Mouse (Mus musculus): ENCODE measurements at regions not wholly inside any gene's neighbourhood (a gene's known extent, or its start where the extent isn't known, plus 50 kb on each side); places are given as distances from the start of the nearest gene placed in this dataset.

DNA sequence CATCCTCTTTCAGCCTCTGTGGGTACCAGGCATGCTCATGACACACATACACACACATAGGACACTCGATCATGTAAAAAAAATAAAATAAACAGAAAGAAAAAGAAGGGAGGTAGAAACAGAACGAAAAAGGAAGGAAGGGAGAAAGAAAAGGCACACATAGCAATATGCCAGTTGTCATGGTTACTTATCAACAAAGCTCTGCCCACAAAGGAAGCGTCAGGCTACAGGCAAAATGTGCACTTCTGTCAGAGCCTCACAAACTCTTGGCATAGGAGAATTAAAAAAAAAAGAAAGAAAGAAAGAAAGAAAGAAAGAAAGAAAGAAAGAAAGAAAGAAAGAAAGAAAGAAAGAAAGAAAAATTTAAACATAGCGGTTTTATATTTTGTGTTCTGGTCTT lies 56.9 kb upstream of the Sox2 start:
- DNase-seq (ENCODE audit: low spot score in 2 of 2): no peak

GRCm38 (mm10) chr3:34577896-34578530 lies 72.2 kb upstream of the Sox2 start:
- no peak for DNase-seq (ENCODE audit: low spot score in 2 of 2)

- no peak for DNase-seq (ENCODE audit: low spot score in 2 of 2)
Measured at GRCm38 (mm10) chr3:34577115-34577514, 73.1 kb upstream of the Sox2 start.

DNA sequence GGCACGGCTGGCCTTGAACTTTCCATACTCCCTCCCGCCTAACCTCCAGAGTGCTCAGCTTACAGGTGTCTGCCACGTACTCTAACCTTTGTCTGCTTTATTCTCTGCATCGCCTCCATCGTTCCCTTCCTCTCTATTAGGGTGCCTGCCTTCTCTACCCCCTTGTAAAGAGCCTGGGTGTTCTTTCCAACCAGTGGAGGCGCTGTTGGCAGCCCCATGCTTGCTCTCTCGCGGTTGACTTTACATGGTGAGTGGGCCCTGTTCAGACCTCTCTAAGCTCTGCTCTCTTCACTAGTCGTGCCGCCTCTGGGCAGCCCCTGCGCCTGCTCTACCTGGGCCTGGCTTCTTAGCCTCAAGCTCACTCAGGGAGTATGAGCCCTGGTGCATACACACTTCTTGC lies 74.0 kb upstream of the Sox2 start:
- DNase-seq (ENCODE audit: low spot score in 2 of 2): no peak

GRCm38 (mm10) chr3:34574711-34575350 lies 75.4 kb upstream of the Sox2 start:
- DNase-seq (ENCODE audit: low spot score in 2 of 2): no peak

DNA sequence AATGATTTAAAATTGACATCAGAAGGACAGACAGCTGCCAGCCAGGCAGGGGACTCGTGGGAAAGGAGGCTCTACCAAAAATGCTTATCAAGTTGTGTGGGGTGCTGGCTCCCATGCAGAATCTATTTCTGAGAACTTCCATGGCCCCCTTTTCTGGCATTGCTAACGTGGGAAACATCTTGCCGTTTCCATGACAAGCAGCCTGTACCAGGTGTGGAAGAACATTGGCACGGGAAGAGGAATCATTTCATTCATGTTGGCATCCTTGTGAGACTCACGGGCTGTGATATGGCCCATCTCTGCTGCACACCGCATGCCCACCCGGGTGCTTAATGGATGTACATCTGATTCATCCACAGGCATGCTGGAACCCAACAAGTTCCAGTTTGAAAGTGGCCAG lies 76.9 kb upstream of the Sox2 start:
- DNase-seq (ENCODE audit: low spot score in 2 of 2): no peak

DNA sequence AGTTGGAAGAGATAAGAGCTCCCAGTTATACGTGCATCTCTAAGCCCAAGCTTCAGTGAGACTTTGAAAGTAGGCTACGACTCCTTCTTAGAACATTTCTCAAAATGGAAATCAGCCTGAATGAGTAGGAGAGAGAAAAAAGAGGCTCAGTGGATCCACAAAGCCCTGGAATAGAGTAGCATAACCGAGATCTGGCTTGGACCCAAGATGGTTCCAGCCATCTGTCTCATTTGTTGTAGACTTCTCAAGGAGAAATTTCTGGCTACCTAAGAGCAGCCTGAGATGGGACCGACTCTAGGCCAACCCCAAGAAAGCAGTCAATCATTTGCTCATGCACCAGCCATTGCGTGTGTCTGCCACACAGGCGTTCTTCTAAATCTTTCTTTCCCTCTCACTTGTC lies 78.1 kb upstream of the Sox2 start:
- DNase-seq (ENCODE audit: low spot score in 2 of 2): peak; percentile 77 to 85

DNA sequence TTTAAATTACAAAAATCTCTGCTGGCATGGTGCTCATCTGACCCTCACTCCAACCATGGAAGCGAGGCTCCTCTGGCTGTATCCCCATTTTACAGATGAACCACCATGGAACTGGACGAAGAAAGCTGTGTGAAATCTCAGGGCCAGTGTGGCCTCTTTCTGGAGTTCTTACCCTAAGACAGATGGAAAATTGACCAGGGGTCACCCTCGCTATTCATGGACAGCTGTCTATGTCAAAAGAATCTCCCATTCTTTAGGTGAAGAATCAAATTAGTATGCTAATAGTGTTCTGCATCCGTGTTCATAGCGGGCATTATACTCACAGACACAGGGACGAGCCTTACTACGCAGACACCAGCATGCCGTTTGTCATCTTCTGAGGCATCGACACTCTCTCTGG lies 78.6 kb upstream of the Sox2 start:
- DNase-seq (ENCODE audit: low spot score in 2 of 2): no peak

GRCm38 (mm10) chr3:34569998-34570397 lies 80.2 kb upstream of the Sox2 start:
- DNase-seq (ENCODE audit: low spot score in 2 of 2): no peak

DNA sequence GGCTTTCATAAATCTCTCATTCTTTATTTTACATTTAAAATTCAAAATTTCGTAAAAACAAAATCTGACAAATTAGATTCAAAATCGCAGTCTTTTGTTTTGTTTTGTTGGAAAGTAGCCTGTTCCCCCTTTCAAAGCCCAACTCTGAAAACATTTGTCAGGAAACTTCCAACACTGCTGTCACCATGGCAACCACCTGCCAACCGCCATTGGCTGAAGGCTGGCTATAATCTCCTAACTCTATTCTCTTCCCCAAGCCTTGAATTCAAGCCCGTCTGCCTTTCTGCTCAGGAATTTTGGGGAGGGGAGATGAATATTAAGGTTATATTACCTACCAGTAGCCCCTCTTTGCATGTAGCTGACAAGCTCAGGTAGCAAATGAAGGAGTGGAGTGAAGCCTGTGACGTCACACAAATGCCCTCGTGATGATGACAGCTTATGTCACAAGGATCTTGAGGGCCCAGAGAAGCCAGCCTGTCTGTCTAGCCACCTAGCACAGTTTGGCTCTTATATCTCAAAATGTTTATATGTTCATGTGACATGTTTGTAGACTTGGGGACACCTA lies 82.0 kb upstream of the Sox2 start:
- no peak for DNase-seq (ENCODE audit: low spot score in 2 of 2)

DNA sequence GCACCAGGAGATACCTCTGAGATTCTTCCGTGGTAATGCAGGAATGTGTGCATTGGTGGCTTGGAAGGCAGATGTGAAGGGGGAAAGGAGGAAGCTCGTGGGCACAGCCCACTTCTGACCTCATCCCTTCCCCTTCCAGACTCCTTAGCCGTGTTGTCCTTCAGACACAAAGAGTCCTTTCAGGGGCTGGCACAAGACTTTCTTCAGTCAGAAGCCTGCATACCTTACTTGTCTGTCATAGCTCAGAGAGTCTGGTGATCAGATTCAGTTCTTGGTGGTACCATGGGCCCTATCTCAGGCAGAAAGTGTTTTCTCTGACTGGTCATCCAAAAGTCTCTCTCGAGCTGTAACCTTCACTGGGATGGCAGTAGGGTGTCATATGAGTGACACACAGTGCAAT lies 84.8 kb upstream of the Sox2 start:
- no peak for DNase-seq (ENCODE audit: low spot score in 2 of 2)

GRCm38 (mm10) chr3:34562893-34563292 lies 87.3 kb upstream of the Sox2 start:
- no peak for DNase-seq (ENCODE audit: low spot score in 2 of 2)

- no peak for DNase-seq (ENCODE audit: low spot score in 2 of 2)
Measured at GRCm38 (mm10) chr3:34561709-34562108, 88.5 kb upstream of the Sox2 start.

DNA sequence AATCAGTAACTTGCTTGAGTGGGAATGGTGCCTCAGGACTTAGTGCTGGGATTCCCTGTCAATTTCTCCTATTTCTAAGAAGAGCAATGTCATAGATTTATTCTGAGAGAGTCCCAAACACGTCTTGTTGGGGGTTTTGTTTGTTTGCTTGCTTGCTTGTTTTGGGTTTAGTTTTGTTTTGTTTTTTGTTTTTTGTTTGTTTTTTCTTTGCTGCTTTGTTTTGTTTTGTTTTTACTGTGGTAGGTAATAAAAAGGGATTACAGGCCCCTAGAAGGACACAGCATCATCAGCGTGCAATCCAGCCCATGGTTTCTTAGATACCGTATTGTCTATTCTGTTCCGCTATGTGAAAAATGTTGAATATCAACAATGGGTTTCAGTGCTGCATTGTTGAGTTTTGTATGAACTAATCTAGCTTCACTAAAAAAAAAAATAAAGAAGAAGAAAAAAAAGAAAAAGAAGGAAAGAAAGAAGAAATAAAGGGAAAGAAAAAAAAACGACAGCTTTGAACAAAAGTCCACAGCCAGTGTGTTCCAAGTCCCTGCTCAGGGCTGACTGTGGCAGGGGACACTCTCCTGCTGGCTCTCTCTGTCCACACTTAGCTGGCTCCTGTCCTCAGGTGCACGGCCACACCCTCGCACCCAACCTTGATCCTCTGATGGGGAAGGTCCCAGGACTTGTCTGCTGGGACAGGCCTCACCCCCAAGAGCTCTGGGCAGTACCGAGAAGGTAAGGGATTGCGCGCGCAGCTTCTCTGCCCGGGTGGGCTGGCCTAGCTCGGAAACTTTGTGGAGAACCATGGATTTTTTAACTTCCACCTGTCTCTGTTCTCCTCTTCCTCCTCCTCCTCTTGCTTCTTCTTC lies 90.1 kb upstream of the Sox2 start:
- DNase-seq (ENCODE audit: low spot score in 2 of 2): no peak

DNA sequence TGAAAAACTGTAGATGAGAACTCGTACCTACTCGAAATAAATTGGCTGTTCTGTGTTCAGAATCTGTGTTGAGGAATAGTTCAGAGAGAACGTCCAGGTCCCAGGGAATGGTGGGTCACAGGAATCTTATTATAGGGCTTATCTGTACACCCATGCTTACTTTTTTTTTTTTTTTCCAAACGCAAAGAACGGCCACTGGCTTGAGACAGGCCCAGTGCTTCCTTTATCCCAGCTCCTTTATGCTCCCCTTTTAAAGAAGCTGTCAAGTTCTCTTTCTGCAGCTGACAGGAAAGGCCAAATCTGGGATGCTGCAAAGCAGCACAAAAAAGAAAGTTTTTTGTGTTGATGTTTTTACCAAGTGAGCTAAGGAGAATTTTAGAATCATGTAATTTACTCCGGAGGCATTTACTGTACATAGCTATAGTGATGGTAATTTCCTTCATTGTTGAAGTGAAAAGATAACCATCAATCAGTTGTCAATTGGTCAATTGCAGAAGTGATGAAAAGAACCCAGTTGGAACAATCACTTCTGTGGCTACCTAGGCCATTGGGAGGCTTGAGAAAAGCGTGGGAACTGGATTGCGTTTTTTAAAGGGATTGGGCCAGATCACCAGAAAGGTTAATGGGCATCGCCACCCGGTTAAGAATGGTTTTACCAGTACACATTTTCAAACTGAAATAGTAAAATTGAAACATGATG lies 91.2 kb upstream of the Sox2 start:
- no peak for DNase-seq (ENCODE audit: low spot score in 2 of 2)

DNA sequence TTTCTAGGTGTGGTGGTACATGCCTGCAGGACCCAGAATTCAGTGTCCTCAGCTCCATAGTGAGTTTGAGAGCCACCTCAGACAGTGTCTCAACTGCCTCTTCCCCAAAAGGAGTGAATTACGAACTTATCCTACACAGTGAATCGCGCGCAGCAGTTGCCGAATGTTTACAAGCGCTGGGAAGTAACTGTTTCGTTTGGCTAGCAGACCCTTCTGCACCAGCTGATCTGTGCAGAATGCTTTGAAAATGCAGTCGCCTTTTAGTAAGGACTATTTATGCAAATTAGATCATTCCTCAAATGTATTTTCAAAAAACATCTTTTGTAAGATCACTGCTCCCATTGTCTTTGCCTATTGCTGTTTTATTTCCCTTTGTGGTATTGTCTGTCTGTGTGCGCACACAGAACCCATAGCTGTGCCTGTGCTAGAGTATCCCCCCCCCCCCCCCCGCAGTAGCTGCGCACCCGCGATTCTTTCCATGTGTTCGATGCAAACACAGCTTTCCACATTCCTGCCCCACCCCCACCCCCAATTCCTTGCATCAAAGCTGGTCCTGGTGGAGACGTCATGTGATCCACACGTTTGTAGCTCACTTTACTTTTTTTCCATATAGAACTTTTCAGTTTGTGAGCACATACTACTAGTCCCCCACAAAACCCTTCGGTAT lies 97.5 kb upstream of the Sox2 start:
- no peak for DNase-seq (ENCODE audit: low spot score in 2 of 2)

- DNase-seq (ENCODE audit: low spot score in 2 of 2): no peak
Measured at GRCm38 (mm10) chr3:34551069-34551468, 99.1 kb upstream of the Sox2 start.

- no peak for DNase-seq (ENCODE audit: low spot score in 2 of 2)
Measured at GRCm38 (mm10) chr3:34550189-34550588, 100.0 kb upstream of the Sox2 start.

GRCm38 (mm10) chr3:34532451-34532850 lies 117.8 kb upstream of the Sox2 start:
- no peak for DNase-seq (ENCODE audit: low spot score in 2 of 2)

- no peak for DNase-seq (ENCODE audit: low spot score in 2 of 2)
Measured at GRCm38 (mm10) chr3:34531836-34532235, 118.4 kb upstream of the Sox2 start.

DNA sequence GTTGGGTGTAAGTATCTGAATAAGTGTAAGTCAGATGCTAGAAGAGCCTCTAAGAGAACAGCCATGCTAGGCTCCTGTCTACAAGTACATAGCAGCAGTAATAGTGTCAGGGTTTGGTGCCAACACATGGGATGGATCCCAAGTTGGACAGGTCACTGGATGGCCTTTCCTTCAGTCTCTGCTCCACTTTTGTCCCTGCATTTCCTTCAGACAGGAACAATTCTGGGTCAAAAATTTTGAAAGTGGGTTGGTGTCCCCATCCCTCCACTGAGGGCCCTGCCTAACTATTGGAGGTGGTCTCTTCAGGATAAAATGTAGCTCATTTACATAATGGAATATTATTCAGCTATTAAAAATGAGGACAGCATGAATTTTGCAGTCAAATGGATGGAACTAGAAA lies 122.7 kb upstream of the Sox2 start:
- DNase-seq (ENCODE audit: low spot score in 2 of 2): no peak
